Mouse (Mus musculus): ENCODE data around the gene Src. TPM values are rescaled to one million over a fixed set of nuclear protein-coding genes. Genes with fewer than 3 reads are reported as not detected.
"Not testable (repeated sequence)": the region's sequence is repeated elsewhere in the genome, so short reads cannot be mapped to it uniquely, and the experiment has no call there.

Src gene
- polyA plus RNA-seq, 1 experiment from 2014 or later, result 16.1 TPM

- WGBS, result 75% methylated on average over 4 of the region's 4 CpGs
Observed at GRCm38 (mm10) chr2:157472469-157472868, 54.2 kb downstream of the Src start.

DNA sequence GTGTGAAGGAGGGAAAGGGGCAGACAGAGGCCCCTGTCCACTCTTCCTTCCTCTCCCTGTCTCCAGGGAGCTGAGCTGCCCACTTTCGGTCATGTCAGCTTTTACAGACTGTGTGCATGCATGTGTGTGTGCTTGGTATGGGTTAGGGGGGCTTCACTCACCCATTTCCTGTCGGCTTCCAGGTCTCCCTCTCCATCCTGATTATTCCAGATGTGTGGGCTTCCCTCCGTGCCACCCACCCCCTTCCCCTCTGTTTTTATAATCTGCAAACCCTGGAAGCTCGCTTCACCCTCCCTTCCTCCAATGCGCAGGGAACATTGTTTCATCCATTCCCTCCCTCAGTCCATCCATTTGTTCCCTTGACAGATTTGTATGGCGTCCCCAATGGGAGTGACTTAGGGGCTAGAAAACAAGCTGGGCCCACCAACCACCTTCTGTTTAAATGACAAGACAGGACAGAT, 56.1 kb downstream of the Src start:
- peaks cover 88% of the 10 kb centered on the region for H3K4me1 ChIP-seq
- 33% methylated on average over 6 of the region's 6 CpGs for WGBS
- H3K27me3 ChIP-seq (ENCODE audit: low read depth, poor library complexity, severe bottlenecking), result peaks cover 45% of the 10 kb centered on the region
- peak overlapping the region; percentile 92 for H3K27ac ChIP-seq (replicated peaks)
- H3K4me3 ChIP-seq, result no peak overlapping the region
- no peaks in the 10 kb centered on the region for H3K9me3 ChIP-seq (replicated peaks)
- H3K36me3 ChIP-seq, result peaks cover 22% of the 10 kb centered on the region
- peak; percentile 26 for DNase-seq (ENCODE audit: low spot score)

More at GRCm38 (mm10) chr2:157472469-157472868, 54.2 kb downstream of the Src start:
- peaks cover 40% of the 10 kb centered on the region for H3K36me3 ChIP-seq
- no peak overlapping the region for H3K4me3 ChIP-seq
- no peaks in the 10 kb centered on the region for H3K9me3 ChIP-seq (replicated peaks)
- peak overlapping the region; percentile 92 for H3K27ac ChIP-seq (replicated peaks)
- H3K4me1 ChIP-seq, result peaks cover 79% of the 10 kb centered on the region
- no peak for DNase-seq (ENCODE audit: low spot score)
- peaks cover 31% of the 10 kb centered on the region for H3K27me3 ChIP-seq (ENCODE audit: low read depth, poor library complexity, severe bottlenecking)

DNA sequence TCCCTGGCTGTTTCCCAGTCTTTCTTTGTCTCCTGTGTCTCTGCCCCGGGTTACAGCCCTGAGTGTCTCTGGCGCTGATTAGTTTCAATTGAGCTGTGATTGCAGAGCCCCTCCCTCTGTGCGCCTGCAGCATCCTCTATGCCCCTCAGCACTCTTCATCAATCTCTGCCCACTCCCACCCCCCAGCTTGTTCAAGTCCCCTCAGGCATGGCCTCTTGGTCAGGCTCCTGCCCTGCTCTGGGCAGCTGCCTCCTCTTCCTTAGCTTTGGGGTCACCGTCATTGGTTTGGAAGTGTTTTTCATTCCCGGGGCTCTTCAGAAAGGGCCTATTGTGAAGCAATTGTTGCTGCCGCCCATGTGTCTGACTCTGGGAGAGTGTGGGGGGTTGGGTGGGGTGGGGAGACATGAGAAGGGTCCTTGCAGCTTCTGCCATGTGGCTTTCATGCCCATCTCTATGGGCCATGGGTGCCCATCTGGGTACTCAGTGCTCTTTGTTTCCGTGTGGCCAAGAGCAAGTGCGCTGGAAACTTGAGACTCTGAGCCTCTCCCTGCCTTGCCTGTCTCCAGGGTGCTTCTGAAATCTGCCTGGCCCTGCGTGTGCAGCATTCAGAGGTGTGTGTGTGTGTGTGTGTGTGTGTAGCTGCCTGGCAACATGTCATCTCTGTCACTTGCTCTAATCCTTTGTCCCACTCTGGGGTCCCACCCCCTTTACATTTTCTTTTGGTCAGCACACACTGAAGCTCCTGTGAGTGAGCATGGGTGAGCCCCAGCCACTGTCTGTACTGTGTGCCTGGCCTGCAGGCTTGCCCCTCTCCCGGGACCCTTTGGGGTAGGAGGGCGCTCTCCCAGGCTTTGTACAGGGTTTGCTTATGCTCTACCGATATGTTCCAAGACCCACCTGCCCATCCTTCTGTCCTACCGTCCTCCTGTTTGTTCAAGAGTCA, 57.5 kb downstream of the Src start:
- H3K4me3 ChIP-seq, result peak overlapping the region; percentile 27
- DNase-seq (ENCODE audit: low spot score), result peak; percentile 61
- H3K27me3 ChIP-seq (ENCODE audit: low read depth, poor library complexity, severe bottlenecking), result peaks cover 44% of the 10 kb centered on the region
- no peaks in the 10 kb centered on the region for H3K9me3 ChIP-seq (replicated peaks)
- H3K4me1 ChIP-seq, result peaks cover 99% of the 10 kb centered on the region
- H3K27ac ChIP-seq (replicated peaks), result peak overlapping the region; percentile 92
- WGBS, result 18% methylated on average over 13 of the region's 13 CpGs
- peaks cover 8% of the 10 kb centered on the region for H3K36me3 ChIP-seq

DNA sequence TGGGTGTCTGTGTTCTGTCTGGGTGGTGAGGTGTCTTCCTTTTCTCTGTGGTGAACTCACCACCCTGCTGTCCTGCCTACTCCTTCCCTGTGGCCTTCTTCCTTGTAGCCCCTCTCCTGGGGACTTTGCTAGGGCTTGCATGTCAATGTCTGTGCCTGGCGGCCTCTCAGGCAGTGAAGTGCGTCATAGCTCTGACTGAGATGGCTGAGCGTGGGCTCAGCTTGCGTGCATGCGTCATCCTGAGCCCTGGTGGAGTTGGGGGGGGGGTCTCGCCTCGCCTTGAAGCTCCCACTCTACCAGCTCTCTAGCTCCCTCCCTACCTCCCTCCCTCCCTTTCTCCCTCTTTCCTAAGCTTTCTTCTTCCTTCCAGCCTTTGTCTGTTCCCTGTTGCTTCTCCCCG, 60.4 kb downstream of the Src start:
- Histone ChIP-seq H3K4me3 (no peak overlapping the region), H3K4me1 (peaks cover 98% of the 10 kb centered on the region), H3K27ac (replicated peaks) (peak overlapping the region; percentile 61), H3K36me3 (no peaks in the 10 kb centered on the region), H3K9me3 (replicated peaks) (no peaks in the 10 kb centered on the region), H3K27me3 (ENCODE audit: low read depth, poor library complexity, severe bottlenecking) (peaks cover 65% of the 10 kb centered on the region)
- no peak for DNase-seq (ENCODE audit: low spot score)
- 61% methylated on average over 8 of the region's 8 CpGs for WGBS

DNA sequence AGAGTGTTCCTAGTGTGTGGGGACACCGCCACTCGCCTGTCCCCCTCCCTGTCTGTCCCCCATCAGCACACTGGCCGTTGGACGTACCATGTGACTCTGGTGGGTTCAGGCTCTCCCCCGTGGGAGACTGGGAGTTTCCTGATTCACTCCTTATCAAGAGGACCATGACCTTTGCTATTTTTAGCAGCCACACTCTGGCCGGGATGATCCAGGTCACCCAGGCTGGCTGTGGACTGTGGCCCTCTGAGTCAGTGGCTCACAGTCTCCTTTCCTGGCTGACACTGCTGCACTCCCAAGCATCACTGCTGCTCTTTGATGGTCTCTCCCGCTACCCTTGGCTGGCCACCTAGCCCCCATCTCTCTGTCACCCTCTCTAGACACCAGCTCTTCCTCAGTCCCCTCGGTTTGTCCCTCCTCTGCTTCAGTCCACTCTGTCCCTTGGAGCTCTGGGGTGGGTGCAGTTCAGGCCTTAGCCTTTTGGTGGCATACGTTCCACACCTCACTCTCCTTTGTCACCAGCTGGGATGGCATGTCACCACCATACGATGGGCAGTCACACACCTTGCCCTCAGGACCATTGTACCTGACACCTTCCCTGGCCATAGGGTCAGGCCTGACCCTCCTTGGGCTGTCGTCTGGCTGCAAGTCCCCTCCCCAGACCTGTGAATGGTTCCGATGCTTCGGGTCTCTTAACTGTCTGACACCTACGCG, 61.8 kb downstream of the Src start:
- H3K9me3 ChIP-seq (replicated peaks), result no peaks in the 10 kb centered on the region
- no peak overlapping the region for H3K4me3 ChIP-seq
- peaks cover 78% of the 10 kb centered on the region for H3K27me3 ChIP-seq (ENCODE audit: low read depth, poor library complexity, severe bottlenecking)
- peaks cover 91% of the 10 kb centered on the region for H3K4me1 ChIP-seq
- 59% methylated on average over 15 of the region's 15 CpGs for WGBS
- H3K27ac ChIP-seq (replicated peaks), result peak overlapping the region; percentile 81; the same call in 1 of the 2 replicates
- H3K36me3 ChIP-seq, result no peaks in the 10 kb centered on the region
- DNase-seq (ENCODE audit: low spot score), result peak; percentile 63

GRCm38 (mm10) chr2:157482729-157483128, 64.5 kb downstream of the Src start:
- Histone ChIP-seq H3K27me3 (ENCODE audit: low read depth, poor library complexity, severe bottlenecking) (peaks cover 80% of the 10 kb centered on the region), H3K27ac (replicated peaks) (peak overlapping the region; percentile 81), H3K4me1 (peaks cover 88% of the 10 kb centered on the region), H3K4me3 (no peak overlapping the region), H3K36me3 (no peaks in the 10 kb centered on the region), H3K9me3 (replicated peaks) (no peaks in the 10 kb centered on the region)
- WGBS, result 50% methylated on average over 12 of the region's 12 CpGs
- no peak for DNase-seq (ENCODE audit: low spot score)

GRCm38 (mm10) chr2:157486559-157486958, 68.3 kb downstream of the Src start:
- not testable (repeated sequence) for H3K4me3 ChIP-seq; H3K36me3 ChIP-seq; DNase-seq (ENCODE audit: low spot score); H3K9me3 ChIP-seq (replicated peaks)
- 74% methylated on average over 5 of the region's 5 CpGs for WGBS
- peaks cover 71% of the 10 kb centered on the region for H3K27me3 ChIP-seq (ENCODE audit: low read depth, poor library complexity, severe bottlenecking)
- H3K4me1 ChIP-seq, result peaks cover 63% of the 10 kb centered on the region
- H3K27ac ChIP-seq (replicated peaks), result peak overlapping the region; percentile 89

GRCm38 (mm10) chr2:157486981-157487656, 68.9 kb downstream of the Src start:
- H3K27ac ChIP-seq (replicated peaks), result peak overlapping the region; percentile 89
- peak; percentile 47 for DNase-seq (ENCODE audit: low spot score)
- H3K27me3 ChIP-seq (ENCODE audit: low read depth, poor library complexity, severe bottlenecking), result peaks cover 69% of the 10 kb centered on the region
- peak overlapping the region; percentile 32; the same call in 1 of the 2 replicates for H3K4me3 ChIP-seq
- WGBS, result 29% methylated on average over 7 of the region's 7 CpGs
- no peaks in the 10 kb centered on the region for H3K9me3 ChIP-seq (replicated peaks)
- no peaks in the 10 kb centered on the region for H3K36me3 ChIP-seq
- peaks cover 57% of the 10 kb centered on the region for H3K4me1 ChIP-seq

DNA sequence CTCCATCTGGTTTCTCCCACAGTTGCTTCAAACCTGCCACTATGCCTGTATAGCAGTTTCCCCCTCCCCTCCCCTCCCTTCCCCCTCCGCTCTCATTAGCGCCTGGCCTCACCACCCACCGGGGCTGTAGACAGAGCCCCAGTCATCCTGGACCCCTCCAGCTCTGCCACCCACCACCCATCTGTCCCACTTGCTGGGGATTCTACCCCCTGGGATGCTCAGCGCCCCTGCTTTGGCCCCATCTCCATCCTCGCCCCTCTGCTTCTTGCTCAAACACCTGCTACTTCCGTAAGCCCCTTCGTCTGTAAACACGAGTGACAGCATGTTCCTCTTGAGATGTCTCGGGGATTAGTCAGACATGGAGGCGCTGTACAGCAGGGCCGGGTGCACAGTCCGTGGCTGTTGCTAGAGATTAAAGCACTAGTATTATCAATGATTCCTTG, 69.5 kb downstream of the Src start:
- Histone ChIP-seq H3K27ac (replicated peaks) (peak overlapping the region; percentile 89), H3K36me3 (no peaks in the 10 kb centered on the region), H3K4me3 (peak overlapping the region; percentile 32), H3K9me3 (replicated peaks) (no peaks in the 10 kb centered on the region), H3K27me3 (ENCODE audit: low read depth, poor library complexity, severe bottlenecking) (peaks cover 71% of the 10 kb centered on the region), H3K4me1 (peaks cover 51% of the 10 kb centered on the region)
- DNase-seq (ENCODE audit: low spot score), result peak; percentile 65
- WGBS, result 17% methylated on average over 12 of the region's 12 CpGs

- peaks cover 20% of the 10 kb centered on the region for H3K4me1 ChIP-seq
Observed at GRCm38 (mm10) chr2:157493240-157493639, 75.0 kb downstream of the Src start.

DNA sequence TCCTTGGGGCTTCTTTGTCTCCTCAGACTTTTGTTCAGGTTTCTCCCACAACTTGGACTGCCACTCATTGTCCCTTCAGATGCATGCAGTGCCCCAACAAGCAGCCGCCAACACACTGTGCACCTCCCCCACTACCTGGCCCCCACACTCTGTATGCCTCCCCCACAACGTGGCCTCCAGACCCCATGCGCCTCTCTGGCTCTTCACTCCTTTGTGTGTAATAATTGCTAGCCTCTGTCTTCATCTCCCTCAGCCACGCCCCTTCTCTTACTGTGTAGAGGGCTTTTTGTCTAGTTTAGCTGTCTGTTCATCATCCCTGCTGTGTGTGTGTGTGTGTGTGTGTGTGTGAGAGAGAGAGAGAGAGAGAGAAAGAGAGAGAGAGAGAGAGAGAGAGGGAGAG, 80.3 kb downstream of the Src start:
- H3K4me1 ChIP-seq, result peaks cover 24% of the 10 kb centered on the region
- H3K4me3 ChIP-seq, result no peak overlapping the region
- H3K36me3 ChIP-seq, result no peaks in the 10 kb centered on the region
- 28% methylated on average over 4 of the region's 4 CpGs for WGBS
- H3K9me3 ChIP-seq (replicated peaks), result no peaks in the 10 kb centered on the region
- DNase-seq (ENCODE audit: low spot score), result no peak
- H3K27ac ChIP-seq (replicated peaks), result peak overlapping the region; percentile 84
- peaks cover 60% of the 10 kb centered on the region for H3K27me3 ChIP-seq (ENCODE audit: low read depth, poor library complexity, severe bottlenecking)

More at GRCm38 (mm10) chr2:157493240-157493639, 75.0 kb downstream of the Src start:
- Histone ChIP-seq H3K9me3 (replicated peaks) (no peaks in the 10 kb centered on the region), H3K27ac (replicated peaks) (no peak overlapping the region; the same call in 1 of the 2 replicates), H3K27me3 (ENCODE audit: low read depth, poor library complexity, severe bottlenecking) (peaks cover 91% of the 10 kb centered on the region), H3K4me3 (no peak overlapping the region), H3K36me3 (no peaks in the 10 kb centered on the region)
- no peak for DNase-seq (ENCODE audit: low spot score)
- WGBS, result 92% methylated on average over 3 of the region's 3 CpGs

DNA sequence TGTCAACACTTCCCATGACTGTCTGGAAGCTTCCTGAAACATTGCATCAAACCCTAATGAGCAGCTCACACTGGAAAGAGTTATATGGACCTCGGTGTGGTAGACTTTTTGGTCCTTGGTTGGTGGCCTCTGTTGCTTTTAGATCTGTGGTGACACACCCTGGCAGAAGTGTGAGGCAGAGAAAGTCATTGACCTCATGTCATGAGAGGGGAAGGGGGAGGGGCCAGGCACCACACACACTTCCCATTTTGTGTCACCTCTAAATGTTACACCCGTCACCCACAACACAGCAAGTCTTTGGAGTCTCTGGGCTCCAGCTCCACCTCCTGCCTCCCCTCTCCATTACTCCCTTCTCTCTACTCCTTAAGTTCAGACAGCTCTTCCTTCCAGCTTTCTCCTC, 82.1 kb downstream of the Src start:
- Histone ChIP-seq H3K9me3 (replicated peaks) (no peaks in the 10 kb centered on the region), H3K27me3 (ENCODE audit: low read depth, poor library complexity, severe bottlenecking) (peaks cover 55% of the 10 kb centered on the region), H3K27ac (replicated peaks) (no peak overlapping the region), H3K4me3 (no peak overlapping the region), H3K36me3 (no peaks in the 10 kb centered on the region), H3K4me1 (peaks cover 24% of the 10 kb centered on the region)
- WGBS, result 85% methylated on average over 2 of the region's 2 CpGs
- no peak for DNase-seq (ENCODE audit: low spot score)
